Mouse (Mus musculus): Measurements from ENCODE around the gene Txk. TPM values are rescaled to one million over a fixed set of nuclear protein-coding genes. Genes with fewer than 3 reads are reported as not detected.
A peak's percentile ranks its signal among the peaks of the same experiment; 100 is the strongest.

The Txk gene
- total and polyA plus RNA-seq, 3 experiments = 0.10 to 0.23 TPM; not detected in 1

DNA sequence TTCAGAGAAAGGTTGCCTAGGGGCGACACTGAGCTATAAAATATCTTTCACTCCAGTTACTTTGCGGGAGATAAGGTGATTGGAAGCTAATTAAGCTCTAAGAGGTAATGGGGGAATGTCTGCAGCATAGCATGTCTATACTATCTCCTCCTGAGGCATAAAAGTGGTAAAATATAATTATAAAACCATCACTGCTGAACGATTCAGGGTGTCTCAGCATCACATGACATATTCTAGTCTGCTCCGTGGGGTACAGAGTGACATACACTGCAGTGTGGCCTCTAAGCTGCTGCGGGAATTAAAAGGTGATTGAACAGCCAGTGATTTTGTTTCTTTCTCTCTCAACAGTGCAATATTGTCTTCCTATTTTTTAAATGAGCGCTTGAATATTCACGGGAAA lies 86.1 kb downstream of the Txk start:
- peaks cover 3 to 15% of the 10 kb centered on the region in 2 experiments for H3K27me3 ChIP-seq (ENCODE audit: control insufficient read depth in 1 of 2, insufficient read depth in 2 of 2, low read length in 2 of 2)

DNA sequence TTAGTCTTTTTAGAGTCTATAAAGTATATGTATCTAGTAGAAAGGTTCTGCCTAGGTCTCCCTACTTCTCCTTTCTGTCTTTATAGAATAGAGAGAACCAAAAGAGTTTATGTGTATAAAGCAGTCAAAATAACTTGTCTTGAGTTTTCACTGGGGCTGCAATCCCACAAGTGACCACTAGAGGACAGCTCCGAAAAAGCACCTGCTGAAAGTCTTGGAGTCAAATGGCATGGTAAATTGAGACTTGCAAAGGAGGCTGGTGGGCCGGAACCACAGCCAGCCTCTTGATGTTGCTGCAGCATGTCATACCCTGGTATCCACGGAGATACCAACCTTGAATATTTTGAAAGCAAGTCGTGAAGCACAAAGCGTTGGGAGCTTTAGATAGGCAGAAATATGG lies 87.3 kb downstream of the Txk start:
- Histone ChIP-seq H3K27me3 (ENCODE audit: control insufficient read depth in 1 of 2, insufficient read depth in 2 of 2, low read length in 2 of 2) (peaks cover 1 to 10% of the 10 kb centered on the region in 2 experiments), H3K27ac (ENCODE audit: control insufficient read depth, low read depth, low read length) (no peak overlapping the region), H3K4me3 (ENCODE audit: control insufficient read depth in 1 of 2, insufficient read depth in 1 of 2, low read depth in 2 of 2, low read length in 2 of 2) (no peak overlapping the region), H3K9ac (ENCODE audit: control insufficient read depth, low read depth, low read length, poor library complexity, severe bottlenecking) (no peak overlapping the region), H3K36me3 (ENCODE audit: control insufficient read depth in 1 of 2, insufficient read depth in 2 of 2, low read length in 2 of 2) (no peaks in the 10 kb centered on the region), H3K79me2 (ENCODE audit: control insufficient read depth, insufficient read depth, low read length, poor library complexity) (no peaks in the 10 kb centered on the region), H3K9me3 (replicated peaks; ENCODE audit: insufficient read depth, low read length) (no peaks in the 10 kb centered on the region), H3K4me1 (ENCODE audit: control insufficient read depth in 1 of 2, insufficient read depth in 2 of 2, low read length in 2 of 2) (peaks cover 0 to 7% of the 10 kb centered on the region in 2 experiments; a peak in 1 of 4 replicates)
- peak; percentile 82 for DNase-seq (ENCODE audit: low read depth, low spot score)
- TF ChIP-seq ZC3H11A (IDR thresholded peaks at IDR 0.05; ENCODE audit: low read depth, low read length) (peak; percentile 46), MAX (IDR thresholded peaks at IDR 0.05; ENCODE audit: low read length) (no peak), SMC3 (IDR thresholded peaks at IDR 0.05; ENCODE audit: low read depth, low read length) (peak; percentile 80), MYC (IDR thresholded peaks at IDR 0.05; ENCODE audit: low read depth, low read length) (no peak), RAD21 (IDR thresholded peaks at IDR 0.05; ENCODE audit: low read depth, low read length) (peak; percentile 54), GATA1 (IDR thresholded peaks at IDR 0.05; ENCODE audit: low read depth, low read length) (no peak), JUND (IDR thresholded peaks at IDR 0.05; ENCODE audit: low read depth, low read length) (no peak), UBTF (IDR thresholded peaks at IDR 0.05; ENCODE audit: borderline replicate concordance, insufficient read depth, low read depth, low read length) (no peak), POLR2AphosphoS2 (IDR thresholded peaks at IDR 0.05; ENCODE audit: low read length) (no peak), CHD1 (IDR thresholded peaks at IDR 0.05; ENCODE audit: low read depth, low read length) (no peak), CTCF (IDR thresholded peaks at IDR 0.05 in 2 of 3, conservative IDR thresholded peaks at IDR 0.05 in 1 of 3; ENCODE audit: control insufficient read depth in 1 of 3, insufficient read depth in 1 of 3, low read depth in 2 of 3, low read length in 3 of 3, poor library complexity in 1 of 3, severe bottlenecking in 1 of 3) (peak; percentile 62 to 96 (median 73)), USF1 (IDR thresholded peaks at IDR 0.05; ENCODE audit: low read depth, low read length) (no peak), GABPA (IDR thresholded peaks at IDR 0.05; ENCODE audit: low read depth, low read length) (no peak), MAFK (IDR thresholded peaks at IDR 0.05; ENCODE audit: borderline replicate concordance, low read depth, low read length) (no peak), E2F4 (IDR thresholded peaks at IDR 0.05; ENCODE audit: borderline replicate concordance, low read depth, low read length) (no peak), HCFC1 (IDR thresholded peaks at IDR 0.05; ENCODE audit: low read depth, low read length) (no peak), USF2 (IDR thresholded peaks at IDR 0.05; ENCODE audit: borderline replicate concordance in 1 of 2, insufficient read depth in 1 of 2, low read depth in 1 of 2, low read length in 2 of 2) (no peak), SIN3A (IDR thresholded peaks at IDR 0.05; ENCODE audit: low read length) (no peak)

More for the DNA sequence above, 86.1 kb downstream of the Txk start:
- Histone ChIP-seq H3K4me1 (ENCODE audit: control insufficient read depth in 1 of 2, insufficient read depth in 2 of 2, low read length in 2 of 2) (peaks cover 0 to 1% of the 10 kb centered on the region in 2 experiments; a peak in 1 of 4 replicates), H3K27ac (ENCODE audit: control insufficient read depth, low read depth, low read length) (no peak overlapping the region), H3K79me2 (ENCODE audit: control insufficient read depth, insufficient read depth, low read length, poor library complexity) (no peaks in the 10 kb centered on the region), H3K9me3 (replicated peaks; ENCODE audit: insufficient read depth, low read length) (no peaks in the 10 kb centered on the region), H3K36me3 (ENCODE audit: control insufficient read depth in 1 of 2, insufficient read depth in 2 of 2, low read length in 2 of 2) (no peaks in the 10 kb centered on the region), H3K9ac (ENCODE audit: control insufficient read depth, low read depth, low read length, poor library complexity, severe bottlenecking) (no peak overlapping the region), H3K4me3 (ENCODE audit: control insufficient read depth in 1 of 2, insufficient read depth in 1 of 2, low read depth in 2 of 2, low read length in 2 of 2) (no peak overlapping the region)
- no peak for DNase-seq (ENCODE audit: low read depth, low spot score)
- TF ChIP-seq BHLHE40 (IDR thresholded peaks at IDR 0.05; ENCODE audit: borderline replicate concordance, low read depth, low read length) = no peak
- TF ChIP-seq ZMIZ1 (IDR thresholded peaks at IDR 0.05; ENCODE audit: low read depth, low read length) = no peak
- no peak for TF ChIP-seq CHD2 (IDR thresholded peaks at IDR 0.05; ENCODE audit: low read length)
- no peak for TF ChIP-seq MAX (IDR thresholded peaks at IDR 0.05; ENCODE audit: low read length)
- TF ChIP-seq RAD21 (IDR thresholded peaks at IDR 0.05; ENCODE audit: low read depth, low read length) = no peak
- TF ChIP-seq POLR2AphosphoS2 (IDR thresholded peaks at IDR 0.05; ENCODE audit: low read length) = no peak
- TF ChIP-seq ZKSCAN1 (IDR thresholded peaks at IDR 0.05; ENCODE audit: low read depth, low read length) = no peak
- no peak for TF ChIP-seq NRF1 (IDR thresholded peaks at IDR 0.05; ENCODE audit: insufficient read depth, low read depth, low read length, poor library complexity, severe bottlenecking)
- TF ChIP-seq ELF1 (IDR thresholded peaks at IDR 0.05; ENCODE audit: low read depth, low read length) = no peak
